Mouse (Mus musculus): ENCODE measurements around the gene Mxd3.

GRCm38 (mm10) chr13:55314891-55315412, 14.7 kb downstream of the Mxd3 start:
- TF ChIP-seq POLR2A (IDR thresholded peaks at IDR 0.05; ENCODE audit: borderline replicate concordance, low read depth, low read length), result no peak
- no peak for TF ChIP-seq CTCF (IDR thresholded peaks at IDR 0.05; ENCODE audit: low read depth, low read length)
